Mouse (Mus musculus) CD4-positive, CD25-positive, alpha-beta regulatory T cell, adult 4 months (primary cell): Measurements from ENCODE around the gene 4930415O20Rik. TPM values are rescaled to one million over a fixed set of nuclear protein-coding genes. Genes with fewer than 3 reads are reported as not detected.

ENCODE experiments used
- ATAC-seq: one replicate; pipeline ENCODE4 v1.8.0; 2017
- polyA plus RNA-seq, 2 experiments: library from polyadenylated mRNA; unstranded; fragments of 100-300 nt; shearing (Covaris generic); gene quantifications; one replicate each; pipeline ENCODE4 v1.2.1; 2017

The 4930415O20Rik gene
- polyA plus RNA-seq, 2 experiments from 2014 or later, result not detected

DNA sequence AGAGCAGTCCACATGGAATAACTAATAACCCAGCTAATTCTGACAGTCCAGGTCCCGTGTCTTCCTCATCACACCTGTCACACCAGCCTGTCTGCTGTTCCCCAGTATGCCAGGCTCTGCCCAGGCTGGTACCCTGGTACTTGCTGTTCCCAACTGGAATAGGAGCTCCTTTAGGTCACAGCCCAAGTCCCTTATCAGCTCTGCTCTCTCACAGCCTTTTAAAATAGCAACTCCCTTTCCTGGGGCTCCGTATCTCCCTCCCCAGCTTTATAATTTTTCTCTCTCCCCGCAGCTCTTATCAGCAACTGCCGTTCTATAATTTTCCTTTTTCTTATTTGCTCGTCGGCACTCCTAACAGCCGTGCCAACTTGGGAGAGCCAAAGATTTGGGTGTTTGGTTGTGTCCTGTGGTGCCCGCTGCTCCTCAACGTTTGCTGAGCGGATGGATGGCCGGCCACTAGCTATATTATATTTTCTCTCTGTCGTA is 35.3 kb downstream of the 4930415O20Rik start:
- ATAC-seq, result no peak

DNA sequence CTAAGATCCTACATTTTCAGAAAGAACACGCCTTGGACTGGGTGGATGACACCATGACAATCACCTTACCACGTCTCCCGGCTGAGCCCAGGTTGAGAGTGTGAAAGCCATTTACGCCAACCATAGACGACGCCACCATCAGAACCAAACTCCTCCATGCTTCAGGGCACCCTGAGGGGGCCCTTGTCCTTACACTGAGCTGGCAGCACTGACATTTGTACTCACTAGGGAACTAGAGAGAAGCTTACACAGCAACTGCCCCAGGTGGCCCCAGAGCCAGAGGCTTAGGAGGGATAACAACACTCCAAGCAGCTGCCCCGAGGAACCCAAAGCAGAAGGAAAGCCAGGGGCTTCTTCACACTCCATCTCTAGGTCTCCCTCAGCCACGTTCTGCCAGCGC is 35.9 kb downstream of the 4930415O20Rik start:
- ATAC-seq, result no peak

GRCm38 (mm10) chr15:98607557-98607956 is 36.8 kb downstream of the 4930415O20Rik start:
- no peak for ATAC-seq

DNA sequence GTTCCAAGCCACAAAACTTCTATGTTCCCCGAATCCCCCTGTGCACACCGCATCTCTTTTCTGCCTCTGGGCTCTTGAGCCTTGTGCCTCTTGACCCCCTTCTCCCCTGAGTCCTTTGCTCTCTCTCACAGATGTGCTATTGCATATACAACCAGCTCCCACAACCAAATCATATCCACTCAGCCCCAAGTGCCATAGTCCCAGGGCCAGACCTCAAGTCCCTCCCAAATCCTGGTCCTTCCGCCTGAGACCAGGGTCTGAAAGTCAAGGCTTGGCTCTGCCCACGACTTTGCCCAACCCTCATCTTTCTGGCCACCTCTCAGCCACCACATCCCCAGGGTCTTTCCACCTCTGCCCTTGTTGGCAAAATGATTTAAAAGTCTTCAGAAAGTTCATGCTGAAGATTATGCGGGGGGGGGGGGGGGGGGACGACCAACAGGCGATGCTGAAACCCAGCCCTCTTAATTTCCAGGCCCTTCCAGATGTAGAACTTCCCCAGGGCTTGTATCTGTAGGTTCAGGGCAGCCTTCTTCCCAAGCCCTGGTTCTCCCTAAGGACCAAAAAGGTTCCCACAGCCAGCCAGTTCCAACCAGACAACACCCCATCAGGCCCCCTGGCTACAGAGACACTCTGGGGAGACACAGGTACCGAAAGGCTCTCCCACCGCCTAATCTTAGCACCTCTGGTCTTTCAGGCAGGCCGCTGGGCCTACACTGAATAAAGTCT is 37.4 kb downstream of the 4930415O20Rik start:
- no peak for ATAC-seq

DNA sequence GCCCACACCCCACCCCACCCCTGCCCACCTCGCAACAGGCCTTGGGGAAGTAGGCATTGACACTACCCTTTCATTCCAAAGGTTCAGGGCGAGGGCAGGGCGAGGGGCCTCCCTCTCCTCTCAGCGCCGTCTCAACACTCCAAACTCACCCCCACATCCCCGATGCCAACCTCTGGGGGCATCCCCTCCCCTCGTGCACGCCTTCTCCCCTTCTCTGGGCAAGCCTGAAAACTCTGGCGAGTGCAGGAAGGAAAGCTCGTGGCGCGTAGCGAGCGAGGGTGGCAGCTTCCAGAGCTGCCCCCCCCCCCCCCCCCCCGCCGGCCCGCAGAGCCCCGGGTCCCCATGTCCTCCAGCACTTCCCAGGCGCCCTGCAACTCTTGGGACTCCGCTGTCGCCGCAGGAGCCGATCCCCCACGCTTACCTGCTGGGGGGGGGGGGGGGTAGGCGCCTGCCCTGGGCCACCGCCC is 38.0 kb downstream of the 4930415O20Rik start:
- ATAC-seq, result no peak

DNA sequence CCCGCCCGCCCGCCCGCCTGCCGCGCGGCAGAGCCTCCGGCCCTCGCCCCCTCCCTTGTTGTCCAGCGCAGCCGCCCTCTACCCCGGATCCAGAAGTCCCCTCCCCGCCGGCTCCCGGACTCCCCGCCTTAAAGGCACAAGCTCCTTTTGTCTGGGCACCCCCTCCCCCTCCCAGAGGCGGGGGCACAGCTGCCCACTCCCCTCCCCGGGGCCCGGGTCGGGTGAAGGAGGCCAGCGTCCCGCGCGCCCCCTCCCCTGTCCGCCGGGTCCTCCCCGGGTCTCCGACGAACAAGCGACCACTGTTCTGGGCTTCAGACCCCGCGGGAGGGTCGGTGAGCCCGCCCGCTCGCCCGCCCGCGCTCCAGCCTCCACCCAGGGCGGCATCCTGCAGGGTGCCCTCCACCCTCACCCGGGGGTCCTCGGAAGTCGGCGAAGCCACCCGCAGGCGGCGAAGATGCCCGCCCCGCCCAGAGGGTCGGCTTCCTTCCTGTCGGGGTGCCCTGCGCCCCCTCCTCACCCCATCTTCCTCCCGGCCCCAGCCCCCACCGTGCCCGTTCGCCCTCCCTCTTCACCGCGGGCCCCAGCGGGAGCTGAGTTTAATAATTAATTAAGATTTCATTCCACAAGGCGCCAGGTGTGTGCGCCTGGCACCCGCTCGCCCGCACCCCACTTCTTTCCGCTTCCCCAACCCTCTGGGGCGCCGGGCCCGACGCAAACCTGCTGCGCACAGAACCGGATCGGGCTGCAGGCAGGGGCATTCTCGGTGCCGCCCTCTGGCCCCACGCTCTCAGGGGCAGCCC is 38.7 kb downstream of the 4930415O20Rik start, which contains the start of gene Adcy6:
Adcy6 (minus strand) TSS at position 746 of the 800 bp plus-strand sequence.
- peak; percentile 64 for ATAC-seq

GRCm38 (mm10) chr15:98610131-98610633 is 39.4 kb downstream of the 4930415O20Rik start:
- peak; percentile 34 for ATAC-seq

DNA sequence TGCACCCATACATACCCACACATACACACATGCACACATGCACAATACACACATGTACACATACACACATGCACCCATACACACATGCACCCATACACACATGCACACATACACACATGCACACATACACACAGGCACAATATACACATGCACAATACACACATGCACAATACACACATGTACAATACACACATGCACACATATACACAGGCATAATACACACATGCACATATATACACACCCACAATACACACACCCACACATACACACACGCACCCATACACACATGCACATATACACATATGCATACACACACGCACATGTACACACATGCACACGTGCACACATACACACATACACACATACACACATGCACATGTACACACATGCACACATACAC is 41.4 kb downstream of the 4930415O20Rik start:
- ATAC-seq, result no peak

GRCm38 (mm10) chr15:98614551-98614950 is 43.7 kb downstream of the 4930415O20Rik start:
- no peak for ATAC-seq

- no peak for ATAC-seq
These were observed 44.2 kb downstream of the 4930415O20Rik start for GRCm38 (mm10) chr15:98614971-98615370.

- ATAC-seq, result no peak
These were observed 44.9 kb downstream of the 4930415O20Rik start for GRCm38 (mm10) chr15:98615751-98616150.

GRCm38 (mm10) chr15:98616362-98617175 is 45.8 kb downstream of the 4930415O20Rik start:
- no peak for ATAC-seq

- ATAC-seq, result no peak
These were observed 46.4 kb downstream of the 4930415O20Rik start for GRCm38 (mm10) chr15:98617176-98617537.

DNA sequence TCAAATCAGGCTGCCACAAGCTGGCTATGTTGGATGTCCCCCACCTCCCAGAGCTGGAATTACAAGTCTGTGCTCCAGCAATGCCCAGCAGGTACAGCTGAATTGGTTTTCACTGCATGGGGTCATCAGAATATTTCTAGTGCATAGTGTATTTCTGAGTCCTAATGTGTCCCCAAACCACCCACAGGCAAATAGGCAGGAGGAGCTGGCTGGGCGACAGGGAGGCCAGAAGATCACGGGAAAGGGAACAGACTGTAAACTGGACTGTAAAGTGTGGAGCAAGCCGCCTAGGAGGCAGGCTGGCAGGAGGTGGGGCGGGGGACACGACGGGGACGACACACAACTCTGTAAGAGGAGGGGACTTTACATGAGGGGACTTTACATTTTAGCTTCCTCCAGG is 51.4 kb downstream of the 4930415O20Rik start:
- no peak for ATAC-seq

DNA sequence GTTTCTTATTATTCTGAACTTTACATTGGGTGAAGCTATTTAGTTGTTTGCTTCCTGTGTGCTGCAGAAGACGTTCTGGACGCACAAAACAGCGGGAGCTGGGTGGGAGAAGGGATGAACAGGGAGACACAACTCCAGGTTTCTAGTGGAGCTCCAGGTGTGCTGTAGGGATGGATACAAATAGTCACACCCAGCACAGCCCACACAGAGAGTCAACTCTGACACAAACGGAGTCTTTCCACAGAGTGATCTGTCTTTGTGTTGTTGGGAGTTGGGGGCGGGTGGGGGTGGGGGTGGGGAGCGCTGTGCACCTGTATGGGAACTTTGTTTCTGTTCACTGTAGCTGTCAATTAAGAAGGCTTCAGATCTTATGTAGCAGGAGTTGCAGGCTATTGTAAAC is 51.9 kb downstream of the 4930415O20Rik start:
- no peak for ATAC-seq

- ATAC-seq, result peak; percentile 49
These were observed 52.6 kb downstream of the 4930415O20Rik start for GRCm38 (mm10) chr15:98623361-98623821.

DNA sequence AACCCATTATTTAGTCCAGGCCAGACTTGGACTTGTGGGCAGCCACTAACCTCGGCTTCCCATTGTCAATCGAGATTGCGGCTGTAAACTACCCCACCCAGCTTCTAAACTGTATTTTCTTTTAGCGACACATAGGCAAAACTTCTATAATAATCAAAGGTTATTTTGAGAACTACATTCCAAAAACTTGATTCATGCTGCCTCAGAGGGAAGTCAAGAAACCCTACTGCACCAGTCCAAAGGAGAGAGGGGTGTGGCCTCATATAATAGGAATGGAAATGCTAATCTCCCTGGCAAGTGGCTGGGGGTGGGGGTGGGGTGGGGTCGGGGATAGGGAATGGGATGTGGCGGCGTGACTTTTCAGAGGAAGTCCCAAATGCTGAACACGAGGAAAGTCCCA is 55.3 kb downstream of the 4930415O20Rik start:
- ATAC-seq, result no peak

DNA sequence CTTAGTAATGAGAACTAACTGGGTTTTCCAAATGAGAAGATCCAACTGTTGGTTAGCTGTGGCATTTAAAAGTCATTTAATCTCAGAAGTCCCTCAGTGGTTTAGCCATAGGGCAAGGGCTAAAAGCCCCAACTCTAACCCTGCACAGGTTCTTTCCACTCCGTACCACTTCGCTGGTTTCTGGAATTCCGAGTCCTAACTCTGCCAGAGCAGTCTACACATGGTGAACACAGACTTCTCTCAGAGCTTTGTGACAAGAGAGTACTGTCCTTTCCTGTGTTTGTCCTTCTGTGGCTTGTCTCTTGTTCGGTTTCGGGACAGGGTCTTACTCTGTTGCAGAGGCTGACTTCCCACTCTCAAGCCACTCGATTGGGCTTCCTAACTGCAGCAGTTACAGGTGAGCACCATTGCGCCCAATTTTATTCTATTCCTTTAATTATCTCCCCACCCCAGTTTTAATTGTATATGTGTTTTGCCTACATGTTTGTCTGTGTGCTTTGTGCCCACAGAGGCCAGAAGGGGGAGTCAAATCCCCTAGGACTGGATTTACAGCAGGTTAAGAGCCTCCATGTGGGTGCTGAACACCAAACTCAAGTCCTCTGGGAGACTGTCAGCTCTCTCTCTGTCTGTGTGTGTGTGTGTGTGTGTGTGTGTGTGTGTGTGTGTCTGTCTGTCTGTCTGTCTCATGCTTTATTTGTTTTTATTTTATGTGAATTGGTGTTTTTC is 55.8 kb downstream of the 4930415O20Rik start:
- ATAC-seq, result no peak

DNA sequence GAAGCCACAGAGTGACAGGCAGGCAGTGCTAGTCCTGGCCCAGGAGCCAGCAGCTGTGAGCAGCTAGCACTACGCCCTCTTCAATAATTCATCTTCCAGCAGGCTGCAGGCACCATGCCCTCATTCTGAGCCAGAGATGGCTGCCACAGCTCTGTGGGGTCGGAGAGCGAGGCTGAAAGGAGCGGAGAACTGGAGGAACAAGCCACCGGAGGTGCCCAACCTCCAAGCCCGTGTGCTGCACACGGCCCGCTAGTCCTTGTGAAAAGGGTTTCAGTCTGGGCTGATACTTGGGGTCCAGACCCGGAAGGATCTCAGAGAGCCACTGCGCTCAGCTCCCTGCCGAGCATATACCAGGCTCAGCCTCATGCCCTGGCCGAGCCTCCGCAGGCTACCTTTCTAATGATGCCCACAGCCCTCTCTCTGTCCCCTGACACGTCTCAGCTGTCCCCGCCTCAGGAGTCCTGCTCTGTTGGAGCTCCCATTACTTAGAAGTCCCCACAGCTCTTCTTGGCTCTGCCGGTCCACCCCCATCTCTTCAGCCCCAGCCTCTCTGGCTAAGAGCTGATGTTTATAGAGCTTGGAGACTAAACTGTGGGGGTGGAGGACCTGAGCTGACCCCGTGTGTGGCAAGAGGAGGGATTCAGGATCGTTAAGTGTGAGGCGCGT is 57.9 kb downstream of the 4930415O20Rik start:
- no peak for ATAC-seq

DNA sequence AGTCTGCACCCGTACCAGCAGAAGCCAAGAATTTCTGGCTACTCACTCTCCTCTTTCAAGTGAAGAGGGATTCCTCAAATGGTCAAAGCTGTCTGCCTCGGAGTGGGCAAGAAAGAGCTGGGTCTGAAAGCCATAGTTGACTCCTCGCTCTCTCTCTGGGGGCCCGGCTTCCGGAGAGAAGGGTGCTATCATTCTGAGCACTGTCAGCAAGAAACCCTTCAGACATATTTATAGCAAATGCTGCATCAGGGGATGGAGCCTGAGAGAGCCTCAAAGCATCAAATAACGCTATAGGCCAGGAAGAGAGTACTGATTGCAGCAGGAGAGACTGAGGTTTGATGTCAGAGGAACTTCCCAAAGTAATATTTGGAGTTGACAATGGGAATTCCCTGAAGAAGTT is 58.7 kb downstream of the 4930415O20Rik start:
- ATAC-seq, result no peak

DNA sequence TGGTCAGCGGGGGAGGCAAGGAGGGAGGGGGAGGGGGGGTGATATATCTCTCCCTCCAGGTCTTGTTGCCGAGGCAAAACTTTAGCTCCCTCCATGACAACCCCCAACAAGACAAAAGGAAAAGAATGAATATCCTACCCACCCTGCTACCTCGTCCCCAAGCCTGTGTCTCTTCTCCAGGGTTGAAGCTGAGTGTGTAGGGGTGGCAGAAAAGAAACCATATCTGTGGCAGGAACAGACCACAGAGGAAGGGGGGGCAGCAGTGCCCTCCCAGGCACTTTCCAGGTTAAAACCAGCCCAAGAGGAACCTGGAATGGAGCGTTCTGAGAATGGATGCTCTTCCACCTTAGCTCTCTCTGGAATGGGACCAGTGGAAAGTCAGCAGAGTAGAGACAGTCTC is 59.7 kb downstream of the 4930415O20Rik start, which contains the start of gene Cacnb3:
Cacnb3 (plus strand) TSS at position 301 of the 400 bp plus-strand sequence.
- ATAC-seq, result no peak
